Mouse (Mus musculus) ovary, postnatal 36 days (tissue): Measurements from ENCODE around the gene Nefh.

Experiments
- DNase-seq: peaks from one replicate; pipeline ENCODE4 v3.0.0; 2022; ENCODE audit warnings: low spot score, mixed read lengths

Nefh gene

GRCm38 (mm10) chr11:4947813-4948174, at the start of gene Nefh:
Gene Nefh (minus strand): TSS chr11:4948064.
- DNase-seq: no peak

DNA sequence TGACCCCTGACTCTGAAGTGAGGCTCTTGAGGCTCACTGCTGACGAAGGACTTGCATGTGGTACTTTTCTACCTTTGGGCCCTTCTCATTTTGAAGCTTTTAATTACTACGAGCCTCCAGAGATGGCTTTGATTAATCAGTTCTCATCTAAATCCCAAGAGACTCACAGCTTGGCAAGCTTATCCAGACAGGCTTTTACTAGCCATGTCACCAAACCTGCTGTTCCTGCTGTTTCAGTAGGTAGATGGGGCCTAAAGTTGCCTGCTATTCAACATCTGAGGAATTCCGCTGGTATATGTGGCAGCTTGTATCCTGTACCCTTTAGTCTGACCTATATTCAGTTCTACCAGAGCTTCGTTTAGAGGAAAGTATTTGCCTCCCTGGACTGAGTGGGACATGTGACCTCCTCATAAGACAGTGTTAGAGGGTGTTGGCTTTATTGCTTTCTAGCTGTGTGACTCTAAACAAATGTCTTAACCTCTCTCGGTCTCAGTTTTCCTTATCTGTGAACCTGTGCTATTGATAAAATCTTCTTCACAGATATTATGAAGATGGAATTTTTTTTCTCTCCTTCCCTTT, 48.8 kb upstream of the Nefh start:
- no peak for DNase-seq

GRCm38 (mm10) chr11:4995676-4996075, 47.8 kb upstream of the Nefh start:
- no peak for DNase-seq

- no peak for DNase-seq
These were observed 44.6 kb upstream of the Nefh start for GRCm38 (mm10) chr11:4992471-4992870.

GRCm38 (mm10) chr11:4989187-4989586, 41.3 kb upstream of the Nefh start:
- DNase-seq: no peak

- no peak for DNase-seq
These were observed 39.6 kb upstream of the Nefh start for GRCm38 (mm10) chr11:4987487-4987852.

DNA sequence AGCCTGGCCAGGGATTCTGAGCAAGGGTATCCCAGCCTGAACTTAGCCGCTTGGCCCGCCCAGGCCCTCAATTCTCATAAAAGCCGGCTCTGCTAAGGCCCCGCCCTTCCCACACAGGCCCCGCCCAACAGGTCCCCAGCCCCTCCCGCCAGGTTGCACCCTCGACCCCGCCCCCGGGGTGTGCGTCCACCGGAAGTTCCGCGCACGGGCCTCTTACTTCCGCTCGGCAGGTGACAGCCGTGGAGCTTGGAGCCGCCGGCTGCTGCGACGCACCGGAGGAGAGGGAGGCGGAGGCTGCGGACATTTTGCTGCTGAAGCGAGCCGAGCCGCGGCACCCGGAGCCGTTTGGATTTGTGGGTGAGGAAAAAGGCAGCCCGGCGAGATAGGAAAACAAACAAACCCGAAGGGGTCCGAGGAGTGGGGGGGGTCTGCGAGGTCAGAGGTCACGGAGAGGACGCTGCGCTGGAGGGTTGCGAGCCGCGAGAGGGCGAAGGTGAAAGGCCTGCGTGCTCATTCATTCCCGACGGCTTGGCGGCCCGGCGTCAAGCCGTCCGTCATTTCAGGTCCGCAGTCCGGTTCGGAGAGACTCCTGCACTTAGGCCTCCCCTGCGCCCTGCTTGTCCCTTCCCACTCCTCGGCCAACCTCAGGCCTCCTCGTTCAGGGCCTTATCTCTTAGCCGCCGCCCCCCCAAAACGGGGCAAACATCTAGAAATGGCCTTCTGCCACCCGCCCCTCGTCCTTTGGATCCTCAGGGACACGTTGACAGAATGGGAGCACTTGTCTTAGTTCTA, 39.0 kb upstream of the Nefh start, which contains the start of gene Ap1b1:
Gene Ap1b1 (plus strand): TSS at position 130 of the 792 bp plus-strand sequence.
- DNase-seq: peak; percentile 91

DNA sequence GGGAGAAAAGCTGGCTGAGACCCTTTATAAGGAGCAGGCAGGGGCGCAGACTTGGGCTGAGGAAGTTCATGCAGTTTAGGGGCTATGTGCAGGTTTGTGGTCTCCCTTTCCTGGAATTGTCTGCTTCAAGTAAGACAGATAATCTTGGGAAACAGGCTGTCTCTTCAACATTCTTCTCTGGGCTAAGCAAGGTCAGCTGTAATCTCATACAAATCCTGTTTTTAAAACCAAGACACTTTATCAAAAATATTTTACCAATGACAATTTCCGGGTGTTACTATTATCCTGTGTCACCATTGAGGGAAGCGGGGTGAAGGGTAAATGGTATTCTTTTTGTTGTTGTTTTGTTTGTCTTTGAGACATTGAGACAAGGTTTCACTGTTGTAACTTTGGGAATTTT, 36.9 kb upstream of the Nefh start:
- DNase-seq: no peak

GRCm38 (mm10) chr11:4984249-4984648, 36.4 kb upstream of the Nefh start:
- no peak for DNase-seq

DNA sequence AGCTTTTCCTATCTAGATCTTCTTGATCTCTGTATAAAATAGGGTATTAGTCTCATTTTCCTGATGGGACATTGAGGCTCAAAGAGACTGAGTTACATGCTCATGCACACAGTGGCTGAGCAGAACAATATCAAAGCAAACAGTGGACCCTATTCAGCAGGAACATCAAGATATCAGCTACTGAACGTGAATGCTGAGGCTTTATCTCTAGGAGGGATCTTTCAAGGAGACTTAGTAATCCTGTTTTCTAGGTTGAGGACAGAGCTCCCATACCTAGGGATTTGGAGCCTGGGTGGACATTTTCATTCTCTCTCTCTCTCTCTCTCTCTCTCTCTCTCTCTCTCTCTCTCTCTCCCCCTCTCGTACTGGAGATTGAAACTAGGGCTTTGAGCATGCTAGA, 35.7 kb upstream of the Nefh start:
- no peak for DNase-seq

DNA sequence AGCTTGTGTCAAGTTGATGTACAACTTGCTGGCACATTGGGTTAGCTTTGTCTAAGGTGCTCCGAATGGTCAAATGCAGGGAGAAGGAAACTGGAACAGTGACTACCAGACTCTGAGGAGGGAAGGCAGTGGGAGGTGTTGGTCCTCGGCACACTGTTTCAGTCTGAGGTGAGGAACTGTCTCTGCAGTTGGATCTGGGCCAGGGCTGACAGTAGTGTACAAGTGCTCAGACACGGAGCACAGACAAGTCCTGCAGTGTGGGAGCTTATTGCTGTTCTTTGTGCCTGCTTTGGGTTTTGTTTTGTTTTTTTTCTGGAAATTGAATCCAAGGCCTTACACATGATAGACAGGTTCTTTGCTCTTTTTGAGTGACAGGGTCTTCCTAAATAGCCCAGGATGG, 35.1 kb upstream of the Nefh start:
- DNase-seq: no peak

DNA sequence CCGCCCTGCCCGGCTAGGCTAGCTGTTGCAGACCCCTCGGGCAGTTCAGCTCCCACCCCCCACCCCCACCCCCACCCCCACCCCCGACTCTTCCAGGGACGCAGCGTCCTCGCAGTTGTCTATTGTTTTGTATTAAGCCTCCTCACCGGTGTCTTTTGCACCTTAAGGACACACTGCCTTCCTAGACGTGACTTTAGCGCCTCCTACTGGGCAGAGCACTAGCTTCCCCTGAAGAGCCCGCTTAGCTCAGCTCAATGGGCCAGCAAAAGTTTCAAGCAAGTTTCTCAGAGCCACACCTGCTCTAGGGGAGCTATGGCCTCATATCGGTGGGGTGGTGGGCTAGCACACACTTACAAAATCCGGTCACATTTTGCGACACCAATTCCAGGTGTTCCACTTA, 27.8 kb upstream of the Nefh start:
- DNase-seq: peak; percentile 54

- no peak for DNase-seq
These were observed 26.7 kb upstream of the Nefh start for GRCm38 (mm10) chr11:4974376-4975122.

- DNase-seq: no peak
These were observed 26.0 kb upstream of the Nefh start for GRCm38 (mm10) chr11:4973871-4974256.

DNA sequence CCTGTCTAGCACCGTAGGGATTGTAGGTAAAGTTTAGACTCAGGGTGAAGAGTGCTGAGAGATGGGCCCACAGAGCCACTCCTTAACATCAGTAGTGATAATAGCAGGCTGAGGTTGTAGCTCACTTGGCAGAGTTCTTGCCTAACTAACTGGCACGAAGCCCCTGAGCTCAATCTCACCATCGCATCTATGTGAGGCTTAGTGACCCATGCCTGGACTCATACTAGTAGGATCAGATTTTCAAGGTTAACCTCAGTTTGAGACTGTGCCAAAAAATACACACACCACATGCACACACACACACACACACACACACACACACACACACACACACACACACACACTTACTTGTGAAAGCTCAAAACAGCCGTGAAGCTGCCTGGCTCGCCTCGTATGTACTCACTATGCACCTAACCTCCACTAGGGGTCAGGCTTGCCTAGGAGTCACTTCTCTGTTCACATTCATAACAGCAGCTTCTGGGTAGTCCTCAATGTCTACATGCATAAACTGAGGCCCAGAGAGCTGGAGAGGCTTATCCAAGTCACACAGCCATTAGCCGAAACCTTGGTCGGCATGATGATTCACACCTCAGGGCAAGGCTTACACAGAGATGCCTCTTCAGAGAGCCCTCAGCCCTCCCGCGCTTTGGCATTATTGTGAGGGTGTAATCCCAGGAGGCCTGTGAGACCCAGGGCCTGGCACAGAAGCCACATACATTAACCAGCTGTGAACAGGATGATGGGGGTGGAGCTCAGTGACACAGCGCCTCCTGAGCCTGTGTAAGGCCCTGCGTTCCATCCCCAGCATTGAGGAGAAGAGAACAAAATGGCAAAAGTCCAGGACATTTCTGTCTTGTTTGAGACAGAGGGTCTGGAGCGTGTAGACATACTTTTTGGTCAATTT, 25.4 kb upstream of the Nefh start:
- no peak for DNase-seq

- no peak for DNase-seq
These were observed 20.5 kb upstream of the Nefh start for GRCm38 (mm10) chr11:4968376-4968775.

- no peak for DNase-seq
These were observed 19.7 kb upstream of the Nefh start for GRCm38 (mm10) chr11:4967549-4967948.

- DNase-seq: no peak
These were observed 19.0 kb upstream of the Nefh start for GRCm38 (mm10) chr11:4966888-4967287.

GRCm38 (mm10) chr11:4966325-4966724, 18.5 kb upstream of the Nefh start:
- DNase-seq: no peak

GRCm38 (mm10) chr11:4963099-4963808, 15.4 kb upstream of the Nefh start:
- DNase-seq: no peak

DNA sequence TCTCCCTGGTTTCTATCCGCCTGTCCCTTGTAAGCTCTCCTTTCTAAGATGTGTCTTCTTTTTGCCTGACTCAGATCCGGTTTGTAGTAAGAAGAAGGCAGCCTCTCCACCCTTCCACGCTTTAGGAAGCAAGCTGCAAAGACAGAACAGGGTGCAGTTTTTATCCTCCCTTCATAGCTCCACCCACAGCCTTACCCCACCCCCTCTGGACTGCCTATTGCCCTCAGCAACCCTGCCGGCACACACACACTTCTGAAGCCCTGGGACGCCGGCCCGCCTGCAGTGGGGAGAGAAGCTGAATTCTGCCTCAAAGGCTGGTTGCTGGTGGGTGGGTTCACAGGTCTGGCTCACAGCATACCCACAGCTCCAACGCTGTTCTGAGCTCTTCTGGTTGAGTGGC, 6.1 kb upstream of the Nefh start:
- DNase-seq: no peak

DNA sequence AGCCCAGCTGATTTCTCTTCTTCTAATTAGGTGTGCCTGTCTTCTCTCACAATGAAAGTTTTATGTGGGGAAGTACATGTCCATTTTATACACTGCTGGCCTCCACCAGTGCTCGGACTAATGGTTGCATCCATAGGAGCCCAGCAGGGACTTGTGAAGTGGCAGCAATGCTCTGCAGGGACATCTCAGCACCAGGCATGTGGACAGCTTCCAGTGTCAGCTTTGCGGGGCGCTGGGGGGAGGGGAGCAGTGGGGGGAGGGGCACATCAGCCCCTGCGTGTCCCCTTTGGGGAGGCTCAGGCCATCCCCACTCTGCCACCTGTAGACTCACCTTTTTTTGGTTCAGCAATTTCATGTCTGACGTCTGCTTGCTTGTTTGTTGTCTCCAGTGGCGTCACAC, 5.5 kb upstream of the Nefh start:
- no peak for DNase-seq
